In the genomic region with DNA sequence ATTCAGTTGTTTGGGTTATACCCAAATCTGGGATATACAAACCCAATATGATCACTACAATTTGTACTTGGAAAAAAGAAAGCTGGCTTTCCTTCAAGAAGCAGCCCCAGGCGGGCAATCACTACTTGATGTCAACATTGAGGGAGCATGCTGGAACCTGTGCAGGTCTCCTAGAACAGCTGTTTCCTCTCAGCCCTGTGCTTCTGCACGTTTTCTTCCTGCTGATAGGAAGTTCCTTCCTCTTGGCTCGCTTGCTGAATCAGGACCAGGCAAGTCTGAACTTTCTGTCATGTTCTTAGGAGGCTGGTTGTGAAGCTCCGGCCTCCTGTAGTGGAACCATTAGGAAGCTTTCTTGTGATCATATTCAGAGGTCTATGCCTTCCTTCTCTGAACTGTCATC, we compare ENCODE assay signal across 21 mouse cellular contexts.
DNase-seq lines count a peak whose midpoint lies in the region; ATAC-seq lines count a peak whose summit lies in the region.
"Had no signal": no experiment of that assay in that cellular context is flagged by ENCODE, and none has a peak within 500 bp of the region (broad histone marks: within the 10 kb centered on the region; RNA-seq: fewer than 3 reads in every experiment).

No protein-coding gene starts in this region.

- 47% methylated on average over 4 of the region's 4 CpGs for WGBS in heart, embryonic 14.5 days

- no peak overlapping the region for H3K4me3 ChIP-seq in heart, embryonic 14.5 days (ENCODE audit: control insufficient read depth in 1 of 2, insufficient read depth in 1 of 2, low read depth in 1 of 2, low read length in 2 of 2)
- H3K4me3 ChIP-seq: embryonic facial prominence, embryonic 12.5 days; forebrain, embryonic 13.5 days; hindbrain, embryonic 13.5 days had no signal

- H3K36me3 ChIP-seq in heart, embryonic 14.5 days (ENCODE audit: control insufficient read depth, insufficient read depth, low read length) = no peaks in the 10 kb centered on the region
- H3K36me3 ChIP-seq: embryonic facial prominence, embryonic 12.5 days; hindbrain, embryonic 13.5 days had no signal

- ATAC-seq in heart, embryonic 14.5 days (ENCODE audit: insufficient number of reproducible peaks, insufficient read depth, low FRiP score, low read depth) = peak; percentile 54; the same call in 1 of the 2 replicates
- ATAC-seq: forebrain, embryonic 13.5 days; forebrain, postnatal 0 days; hindbrain, postnatal 0 days had no signal

- H3K4me1 ChIP-seq in heart, embryonic 14.5 days (ENCODE audit: control insufficient read depth in 2 of 2, insufficient read depth in 2 of 2, low read length in 2 of 2) = 0 out of 4 replicates have a peak, but pooled peaks cover 0 to 2% of the 10 kb centered on the region in 2 experiments
- H3K4me1 ChIP-seq: embryonic facial prominence, embryonic 12.5 days had no signal

- intact Hi-C loops in heart, postnatal 36 days (cut with DNase I) = no loop called here

- no peak overlapping the region for H3K27ac ChIP-seq in heart, embryonic 14.5 days (replicated peaks in 1 of 2; ENCODE audit: control insufficient read depth in 1 of 2, insufficient read depth in 1 of 2, low read depth in 2 of 2, low read length in 2 of 2)
- H3K27ac ChIP-seq: embryonic facial prominence, embryonic 12.5 days; forebrain, embryonic 13.5 days; hindbrain, embryonic 13.5 days; hindbrain, postnatal 0 days had no signal

- DNase-seq in heart, postnatal 36 days = no peak
- DNase-seq in heart, postnatal 4 days = peak; percentile 5
- DNase-seq in heart, adult 9 months (ENCODE audit: low spot score in 2 of 2) = no peak
- DNase-seq in urinary bladder, postnatal 14 days (ENCODE audit: low spot score) = peak; percentile 11
- no peak for DNase-seq in urinary bladder, postnatal 10 days (ENCODE audit: low spot score)
- no peak for DNase-seq in adipocyte (ENCODE audit: low spot score)
- DNase-seq: adrenal gland, adult 8-10 months; adrenal gland, postnatal 36 days; cerebellum, adult 11 months; cerebellum, adult 8-10 months; cerebellum, postnatal 14 days; embryo, embryonic 11 days; forebrain, postnatal 0 days; gastrocnemius, postnatal 14 days; kidney, adult 11 months; kidney, adult 9 months had no signal

- H3K9ac ChIP-seq in heart, embryonic 14.5 days (ENCODE audit: low read length) = no peak overlapping the region
- H3K9ac ChIP-seq: embryonic facial prominence, embryonic 12.5 days; forebrain, embryonic 13.5 days; forebrain, postnatal 0 days; hindbrain, embryonic 13.5 days had no signal

- H3K9me3 ChIP-seq in heart, embryonic 14.5 days (ENCODE audit: control insufficient read depth, low read length) = no peaks in the 10 kb centered on the region
- H3K9me3 ChIP-seq: embryonic facial prominence, embryonic 12.5 days; forebrain, embryonic 13.5 days; hindbrain, embryonic 13.5 days had no signal

- H3K27me3 ChIP-seq in heart, embryonic 14.5 days (ENCODE audit: control insufficient read depth, insufficient read depth, low read length) = no peaks in the 10 kb centered on the region
- H3K27me3 ChIP-seq: embryonic facial prominence, embryonic 12.5 days; forebrain, embryonic 13.5 days; hindbrain, embryonic 13.5 days had no signal

- H3K4me2 ChIP-seq in heart, embryonic 14.5 days (ENCODE audit: low read length) = no peak overlapping the region
- H3K4me2 ChIP-seq: embryonic facial prominence, embryonic 12.5 days; forebrain, embryonic 13.5 days; hindbrain, embryonic 13.5 days had no signal

Comparison
In these comparisons a context has a peak if more than half of its experiments do, and no peak if none do; other contexts are left out.
1. DNase-seq: peak in heart, postnatal 4 days (single experiment) and urinary bladder, postnatal 14 days (single experiment); none in heart, postnatal 36 days (0 of 2), heart, adult 9 months (0 of 2), urinary bladder, postnatal 10 days (single experiment) and adipocyte (single experiment).